8 mouse cellular contexts compared by ENCODE assay signal in genomic region chr2:106960237-106960636, GRCm38 (mm10). TPM values are rescaled to one million over a fixed set of nuclear protein-coding genes. Genes with fewer than 3 reads are reported as not detected.
DNase-seq lines count a peak whose midpoint lies in the region; ATAC-seq and TF ChIP-seq lines count a peak whose summit lies in the region.
"Had no signal": no experiment of that assay in that cellular context is flagged by ENCODE, and none has a peak within 500 bp of the region (broad histone marks: within the 10 kb centered on the region; RNA-seq: fewer than 3 reads in every experiment).

No protein-coding gene starts in this region.

- 44% methylated on average over 7 of the region's 7 CpGs for WGBS in kidney, embryonic 15.5 days
- 33% methylated on average over 7 of the region's 7 CpGs for WGBS in forebrain, postnatal 0 days
- WGBS in intestine, embryonic 15.5 days, result 44% methylated on average over 7 of the region's 7 CpGs

- H3K36me3 ChIP-seq in kidney, embryonic 15.5 days, result peaks cover 27% of the 10 kb centered on the region
- H3K36me3 ChIP-seq in ES-E14 (ENCODE audit: control insufficient read depth, insufficient read depth, low read length, poor library complexity, severe bottlenecking), result peaks cover 9% of the 10 kb centered on the region
- H3K36me3 ChIP-seq in forebrain, postnatal 0 days (ENCODE audit: insufficient read depth), result peaks cover 15% of the 10 kb centered on the region; the same call in 1 of the 2 replicates
- H3K36me3 ChIP-seq in intestine, embryonic 15.5 days, result 0 out of 2 replicates have a peak, but pooled peaks cover 4% of the 10 kb centered on the region

- no peak overlapping the region for H3K4me3 ChIP-seq in kidney, embryonic 15.5 days (replicated peaks)
- H3K4me3 ChIP-seq in ES-E14 (ENCODE audit: insufficient read depth in 1 of 2, low read depth in 1 of 2, low read length in 2 of 2, poor library complexity in 1 of 2, severe bottlenecking in 1 of 2), result no peak overlapping the region
- H3K4me3 ChIP-seq in forebrain, postnatal 0 days (ENCODE audit: low read depth, low read length), result no peak overlapping the region
- H3K4me3 ChIP-seq in intestine, embryonic 15.5 days (replicated peaks), result no peak overlapping the region
- H3K4me3 ChIP-seq: heart, embryonic 15.5 days had no signal

- peak; percentile 74 for TF ChIP-seq CTCF in forebrain, postnatal 0 days (IDR thresholded peaks at IDR 0.05; ENCODE audit: low read depth)

- H3K27ac ChIP-seq in kidney, embryonic 15.5 days, result no peak overlapping the region
- no peak overlapping the region for H3K27ac ChIP-seq in ES-E14 (ENCODE audit: insufficient read depth, low read depth, low read length, poor library complexity, severe bottlenecking)
- no peak overlapping the region for H3K27ac ChIP-seq in forebrain, postnatal 0 days (ENCODE audit: low read depth, low read length)
- H3K27ac ChIP-seq in intestine, embryonic 15.5 days, result no peak overlapping the region
- H3K27ac ChIP-seq: heart, embryonic 15.5 days had no signal

- no peak overlapping the region for H3K4me2 ChIP-seq in kidney, embryonic 15.5 days
- H3K4me2 ChIP-seq in forebrain, postnatal 0 days (ENCODE audit: low read depth), result no peak overlapping the region
- H3K4me2 ChIP-seq in intestine, embryonic 15.5 days (replicated peaks), result no peak overlapping the region
- H3K4me2 ChIP-seq: heart, embryonic 15.5 days had no signal

- H3K9me3 ChIP-seq in kidney, embryonic 15.5 days (replicated peaks), result no peaks in the 10 kb centered on the region
- no peaks in the 10 kb centered on the region for H3K9me3 ChIP-seq in ES-E14 (ENCODE audit: control insufficient read depth, insufficient read depth, low read depth, low read length)
- H3K9me3 ChIP-seq in forebrain, postnatal 0 days (ENCODE audit: low read length), result no peaks in the 10 kb centered on the region
- no peaks in the 10 kb centered on the region for H3K9me3 ChIP-seq in intestine, embryonic 15.5 days
- H3K9me3 ChIP-seq: heart, embryonic 15.5 days had no signal

- no peak for ATAC-seq in kidney, embryonic 15.5 days (replicated peaks; ENCODE audit: low FRiP score)
- ATAC-seq in forebrain, postnatal 0 days, result peak; percentile 53; the same call in 1 of the 2 replicates
- no peak for ATAC-seq in intestine, embryonic 15.5 days

- H3K9ac ChIP-seq in kidney, embryonic 15.5 days, result no peak overlapping the region
- H3K9ac ChIP-seq in ES-E14 (ENCODE audit: insufficient read depth, low read depth, low read length, poor library complexity, severe bottlenecking), result no peak overlapping the region
- no peak overlapping the region for H3K9ac ChIP-seq in forebrain, postnatal 0 days
- H3K9ac ChIP-seq in intestine, embryonic 15.5 days, result no peak overlapping the region
- H3K9ac ChIP-seq: heart, embryonic 15.5 days had no signal

- H3K27me3 ChIP-seq in kidney, embryonic 15.5 days, result no peaks in the 10 kb centered on the region
- no peaks in the 10 kb centered on the region for H3K27me3 ChIP-seq in forebrain, postnatal 0 days (ENCODE audit: insufficient read depth, low read length)
- no peaks in the 10 kb centered on the region for H3K27me3 ChIP-seq in intestine, embryonic 15.5 days (replicated peaks)
- H3K27me3 ChIP-seq: heart, embryonic 15.5 days had no signal

- in situ Hi-C loops in ES-E14 (cut with MboI; ENCODE audit: low sequenced_read_pairs in 2 of 2, unreplicated experiment in 2 of 2), result loop anchor here in 1 of 2 experiments (25.0 kb wide), 1 partner anchor 523 kb away; no protein-coding TSS in a partner anchor

- H3K4me1 ChIP-seq in kidney, embryonic 15.5 days, result peaks cover 15% of the 10 kb centered on the region
- 0 out of 4 replicates have a peak, but pooled peaks cover 0 to 5% of the 10 kb centered on the region in 2 experiments for H3K4me1 ChIP-seq in ES-E14 (ENCODE audit: control insufficient read depth in 2 of 2, insufficient read depth in 2 of 2, low read length in 2 of 2, poor library complexity in 1 of 2)
- no peaks in the 10 kb centered on the region for H3K4me1 ChIP-seq in forebrain, postnatal 0 days (ENCODE audit: insufficient read depth)
- H3K4me1 ChIP-seq in intestine, embryonic 15.5 days (replicated peaks), result no peaks in the 10 kb centered on the region
- H3K4me1 ChIP-seq: heart, embryonic 15.5 days had no signal

- peak; percentile 9 for DNase-seq in kidney, adult 18-20 months
- peak; percentile 3 to 6 for DNase-seq in B cell, adult 2 months
- DNase-seq in ES-E14 (ENCODE audit: low read depth, low spot score), result no peak
- peak; percentile 52 for DNase-seq in forebrain, postnatal 0 days
- no peak for DNase-seq in cerebellum, adult 9-11 months

TF ChIP-seq in ES-E14, 5 proteins besides CTCF, POLR2A, EP300 and RAD21:
- TF ChIP-seq HCFC1 (IDR thresholded peaks at IDR 0.05; ENCODE audit: borderline replicate concordance, insufficient read depth, low read length) (no peak), ZC3H11A (IDR thresholded peaks at IDR 0.05; ENCODE audit: borderline replicate concordance, low read depth, low read length) (peak; percentile 94)

RNA-seq across cellular contexts. Expression of gene Arl14ep, which starts 14.0 kb away (rescaled TPM):
- 49.9 TPM in 2 replicates for polyA plus RNA-seq in kidney, embryonic 15.5 days (2015; fragmentation: Nextera tagmentation; extraction: Ambion mirVana)
- total RNA-seq in ES-E14 (2012; rRNA removed), result 37.5 and 39.4 TPM in 2 replicates
- 41.8 and 51.0 TPM in 2 replicates for total RNA-seq in forebrain, postnatal 0 days (2014; rRNA removed)
- polyA plus RNA-seq in forebrain, postnatal 0 days (2015; fragmentation: Nextera tagmentation; extraction: Ambion mirVana), result 19.3 and 25.6 TPM in 2 replicates
- 29.0 and 32.0 TPM in 2 replicates for polyA plus RNA-seq in intestine, embryonic 15.5 days (2015; fragmentation: Nextera tagmentation; extraction: Ambion mirVana)

Comparison
In these comparisons a context has a peak if more than half of its experiments do, and no peak if none do; other contexts are left out.
1. DNase-seq: peak in kidney, adult 18-20 months (single experiment), B cell, adult 2 months (2 of 2) and forebrain, postnatal 0 days (single experiment); none in ES-E14 (single experiment) and cerebellum, adult 9-11 months (single experiment).